ENCODE assay signal across 7 mouse cellular contexts in genomic region chr3:108237474-108238102, GRCm38 (mm10). TPM values are rescaled to one million over a fixed set of nuclear protein-coding genes. Genes with fewer than 3 reads are reported as not detected.
A peak's percentile ranks its signal among the peaks of the same experiment; 100 is the strongest.
DNase-seq lines count a peak whose midpoint lies in the region; ATAC-seq and TF ChIP-seq lines count a peak whose summit lies in the region.
"Not testable (repeated sequence)": the region's sequence is repeated elsewhere in the genome, so short reads cannot be mapped to it uniquely, and the experiment has no call there.

No protein-coding gene starts in this region.

- H3K79me2 ChIP-seq in heart, adult 2 months (replicated peaks; ENCODE audit: control insufficient read depth, insufficient read depth, low read length), result not testable (repeated sequence)

- TF ChIP-seq POLR2A in heart, adult 2 months (IDR thresholded peaks at IDR 0.05; ENCODE audit: insufficient read depth, low read depth, low read length); small intestine, adult 2 months (IDR thresholded peaks at IDR 0.05; ENCODE audit: low read depth, low read length): not testable (repeated sequence)

- peak; percentile 15 for DNase-seq in CD4-positive, CD25-positive, alpha-beta regulatory T cell, adult 2 months (ENCODE audit: low read depth, low spot score)
- DNase-seq in ES-E14 (ENCODE audit: low read depth, low spot score), result peak; percentile 17
- peak; percentile 53 for DNase-seq in ZHBTc4 (ENCODE audit: low read depth, low spot score)
- DNase-seq in heart, adult 2 months; liver, embryonic 14.5 days (ENCODE audit: low read depth in 3 of 3, low spot score in 3 of 3): not testable (repeated sequence)

- H3K27ac ChIP-seq in ES-E14 (ENCODE audit: insufficient read depth, low read depth, low read length, poor library complexity, severe bottlenecking); heart, adult 2 months; intestine, postnatal 0 days (ENCODE audit: low read depth, low read length); liver, embryonic 14.5 days; small intestine, adult 2 months (ENCODE audit: insufficient read depth, low read depth, low read length): not testable (repeated sequence)

- not testable (repeated sequence) for H3K36me3 ChIP-seq in ES-E14 (ENCODE audit: control insufficient read depth, insufficient read depth, low read length, poor library complexity, severe bottlenecking); heart, adult 2 months (ENCODE audit: control insufficient read depth, insufficient read depth, low read length); intestine, postnatal 0 days (ENCODE audit: control insufficient read depth, insufficient read depth); liver, embryonic 14.5 days (replicated peaks; ENCODE audit: control insufficient read depth, insufficient read depth, low read depth); small intestine, adult 2 months (ENCODE audit: control insufficient read depth, insufficient read depth, low read length)

- intact Hi-C loops in heart, adult 2 months (cut with DNase I), result loop anchor here (2.0 kb wide), 1 partner anchor 73 kb away; no protein-coding TSS in a partner anchor

- not testable (repeated sequence) for TF ChIP-seq EP300 in heart, adult 2 months (IDR thresholded peaks at IDR 0.05; ENCODE audit: insufficient read depth, low read depth, low read length); liver, embryonic 14.5 days (IDR thresholded peaks at IDR 0.05; ENCODE audit: low read depth)

- H3K9me3 ChIP-seq in ES-E14 (ENCODE audit: control insufficient read depth, insufficient read depth, low read depth, low read length); intestine, postnatal 0 days (ENCODE audit: control insufficient read depth); liver, embryonic 14.5 days (ENCODE audit: control insufficient read depth, low read length): not testable (repeated sequence)

- H3K4me1 ChIP-seq in ES-E14 (ENCODE audit: control insufficient read depth in 2 of 2, insufficient read depth in 2 of 2, low read length in 2 of 2, poor library complexity in 1 of 2); heart, adult 2 months (ENCODE audit: control insufficient read depth, insufficient read depth, low read length); intestine, postnatal 0 days (replicated peaks; ENCODE audit: control insufficient read depth, insufficient read depth, low read length); liver, embryonic 14.5 days (replicated peaks; ENCODE audit: control insufficient read depth in 2 of 2, insufficient read depth in 2 of 2, low read length in 1 of 2); small intestine, adult 2 months (ENCODE audit: control insufficient read depth, insufficient read depth, insufficient read length, low read length): not testable (repeated sequence)

- ATAC-seq in intestine, postnatal 0 days; liver, embryonic 14.5 days (ENCODE audit: insufficient read depth): not testable (repeated sequence)

- TF ChIP-seq CTCF in heart, adult 2 months (IDR thresholded peaks at IDR 0.05), result peak; percentile 18; the same call in 1 of the 2 replicates
- peak; percentile 44; the same call in 1 of the 2 replicates for TF ChIP-seq CTCF in intestine, postnatal 0 days (IDR thresholded peaks at IDR 0.05; ENCODE audit: low read depth)
- TF ChIP-seq CTCF in liver, embryonic 14.5 days (IDR thresholded peaks at IDR 0.05; ENCODE audit: low read depth), result peak; percentile 47
- TF ChIP-seq CTCF in small intestine, adult 2 months (IDR thresholded peaks at IDR 0.05; ENCODE audit: extremely low read depth, insufficient read length, insufficient replicate concordance, low read depth, low read length), result peak; percentile 25; the same call in 1 of the 2 replicates

- in situ Hi-C loops in ES-E14 (cut with MboI; ENCODE audit: low sequenced_read_pairs in 2 of 2, unreplicated experiment in 2 of 2), result not testable (repeated sequence)

- H3K4me2 ChIP-seq in intestine, postnatal 0 days (replicated peaks; ENCODE audit: low read depth); liver, embryonic 14.5 days (ENCODE audit: low read depth): not testable (repeated sequence)

- WGBS in heart, adult 2 months, result 78% methylated on average over 4 of the region's 4 CpGs
- 86% methylated on average over 4 of the region's 4 CpGs for WGBS in intestine, postnatal 0 days
- WGBS in liver, embryonic 14.5 days (ENCODE audit: insufficient replicate concordance), result 70% methylated on average over 4 of the region's 4 CpGs
- 88% methylated on average over 4 of the region's 4 CpGs for WGBS in small intestine, adult 2 months

- not testable (repeated sequence) for H3K27me3 ChIP-seq in heart, adult 2 months (ENCODE audit: control insufficient read depth, insufficient read depth, low read length); intestine, postnatal 0 days (replicated peaks; ENCODE audit: control insufficient read depth, insufficient read depth, low read length); liver, embryonic 14.5 days (ENCODE audit: control insufficient read depth, insufficient read depth, low read length); small intestine, adult 2 months (ENCODE audit: control insufficient read depth, insufficient read depth, low read length)

- H3K9ac ChIP-seq in ES-E14 (ENCODE audit: insufficient read depth, low read depth, low read length, poor library complexity, severe bottlenecking); heart, adult 2 months (ENCODE audit: low read depth, low read length); intestine, postnatal 0 days (ENCODE audit: low read depth, low read length); liver, embryonic 14.5 days (replicated peaks): not testable (repeated sequence)

- not testable (repeated sequence) for H3K4me3 ChIP-seq in ES-E14 (ENCODE audit: insufficient read depth in 1 of 2, low read depth in 1 of 2, low read length in 2 of 2, poor library complexity in 1 of 2, severe bottlenecking in 1 of 2); heart, adult 2 months; intestine, postnatal 0 days (ENCODE audit: low read depth, low read length); liver, embryonic 14.5 days (ENCODE audit: insufficient read depth in 1 of 2, low read depth in 2 of 2, low read length in 2 of 2); small intestine, adult 2 months (ENCODE audit: low read depth, low read length)

RNA-seq across cellular contexts. Expression of gene Sypl2, which starts 11.1 kb away (rescaled TPM):
- total RNA-seq in ES-E14 (2012; rRNA removed), result 0.62 and 1.6 TPM in 2 replicates
- total RNA-seq in heart, adult 2 months (2021), result 1 to 10 TPM in 1 of 2 experiments, under 1 TPM in 1; 0.77 to 1.2 TPM
- 0.44 and 0.64 TPM in 2 replicates for polyA plus RNA-seq in heart, adult 2 months (2012; rRNA removed)
- 0.26 and 0.51 TPM in 2 replicates for polyA plus RNA-seq in intestine, postnatal 0 days (2015; fragmentation: Nextera tagmentation; extraction: Ambion mirVana)
- polyA plus RNA-seq in liver, embryonic 14.5 days (2012; rRNA removed), result 0.02 TPM in 2 replicates
- not detected in 2 replicates for polyA plus RNA-seq in liver, embryonic 14.5 days (2014; fragmentation: Nextera tagmentation; extraction: Ambion mirVana)
- polyA plus RNA-seq in small intestine, adult 2 months (2012; rRNA removed), result 2.5 and 6.3 TPM in 2 replicates

RNA-seq across cellular contexts. Expression of gene Psma5, which starts 19.1 kb away (rescaled TPM):
- 172 and 248 TPM in 2 replicates for total RNA-seq in ES-E14 (2012; rRNA removed)
- total RNA-seq in heart, adult 2 months (2021), result 10 to 100 TPM; 48.1 to 49.9 TPM
- 42.4 and 75.5 TPM in 2 replicates for polyA plus RNA-seq in heart, adult 2 months (2012; rRNA removed)
- 166 and 179 TPM in 2 replicates for polyA plus RNA-seq in intestine, postnatal 0 days (2015; fragmentation: Nextera tagmentation; extraction: Ambion mirVana)
- 70.6 and 93.8 TPM in 2 replicates for polyA plus RNA-seq in liver, embryonic 14.5 days (2012; rRNA removed)
- 192 and 201 TPM in 2 replicates for polyA plus RNA-seq in liver, embryonic 14.5 days (2014; fragmentation: Nextera tagmentation; extraction: Ambion mirVana)
- 21.9 and 36.2 TPM in 2 replicates for polyA plus RNA-seq in small intestine, adult 2 months (2012; rRNA removed)

RNA-seq across cellular contexts. Expression of gene Atxn7l2, which starts 26.9 kb away (rescaled TPM):
- total RNA-seq in ES-E14 (2012; rRNA removed), result 9.1 and 9.5 TPM in 2 replicates
- total RNA-seq in heart, adult 2 months (2021), result 1 to 10 TPM; 1.8 to 2.6 TPM
- polyA plus RNA-seq in heart, adult 2 months (2012; rRNA removed), result 4.1 and 4.2 TPM in 2 replicates
- polyA plus RNA-seq in intestine, postnatal 0 days (2015; fragmentation: Nextera tagmentation; extraction: Ambion mirVana), result 3.4 and 4.0 TPM in 2 replicates
- polyA plus RNA-seq in liver, embryonic 14.5 days (2012; rRNA removed), result 2.2 TPM in 2 replicates
- polyA plus RNA-seq in liver, embryonic 14.5 days (2014; fragmentation: Nextera tagmentation; extraction: Ambion mirVana), result 1.7 and 2.0 TPM in 2 replicates
- 3.6 and 9.7 TPM in 2 replicates for polyA plus RNA-seq in small intestine, adult 2 months (2012; rRNA removed)

RNA-seq across cellular contexts. Expression of gene Cyb561d1, which starts 36.6 kb away (rescaled TPM):
- 2.2 and 3.9 TPM in 2 replicates for total RNA-seq in ES-E14 (2012; rRNA removed)
- 1 to 10 TPM; 4.9 to 5.4 TPM for total RNA-seq in heart, adult 2 months (2021)
- 5.7 and 7.1 TPM in 2 replicates for polyA plus RNA-seq in heart, adult 2 months (2012; rRNA removed)
- polyA plus RNA-seq in intestine, postnatal 0 days (2015; fragmentation: Nextera tagmentation; extraction: Ambion mirVana), result 6.3 and 6.7 TPM in 2 replicates
- polyA plus RNA-seq in liver, embryonic 14.5 days (2012; rRNA removed), result 1.4 and 1.5 TPM in 2 replicates
- polyA plus RNA-seq in liver, embryonic 14.5 days (2014; fragmentation: Nextera tagmentation; extraction: Ambion mirVana), result 1.4 and 1.6 TPM in 2 replicates
- polyA plus RNA-seq in small intestine, adult 2 months (2012; rRNA removed), result 5.5 and 9.4 TPM in 2 replicates

RNA-seq across cellular contexts. Expression of gene Sort1, which starts 46.3 kb away (rescaled TPM):
- total RNA-seq in ES-E14 (2012; rRNA removed), result 21.2 and 30.5 TPM in 2 replicates
- 10 to 100 TPM; 17.4 to 19.2 TPM for total RNA-seq in heart, adult 2 months (2021)
- 33.7 and 51.9 TPM in 2 replicates for polyA plus RNA-seq in heart, adult 2 months (2012; rRNA removed)
- polyA plus RNA-seq in intestine, postnatal 0 days (2015; fragmentation: Nextera tagmentation; extraction: Ambion mirVana), result 4.6 and 5.2 TPM in 2 replicates
- polyA plus RNA-seq in liver, embryonic 14.5 days (2012; rRNA removed), result 3.5 and 3.9 TPM in 2 replicates
- polyA plus RNA-seq in liver, embryonic 14.5 days (2014; fragmentation: Nextera tagmentation; extraction: Ambion mirVana), result 3.0 and 3.5 TPM in 2 replicates
- 18.1 and 32.8 TPM in 2 replicates for polyA plus RNA-seq in small intestine, adult 2 months (2012; rRNA removed)
